Mouse (Mus musculus) stomach, postnatal 0 days (tissue): Measurements from ENCODE around the gene Gm20489. TPM values are rescaled to one million over a fixed set of nuclear protein-coding genes. Genes with fewer than 3 reads are reported as not detected.

Experiments used
- ATAC-seq: fragments of 200-750 bp; cut with Nextera tagmentation; 2 replicates; pipeline ENCODE4 v1.8.0; 2017; ENCODE audit not compliant: low FRiP score, low TSS enrichment
- DNase-seq: peaks from one replicate; pipeline ENCODE4 v3.0.0-alpha.2; 2016; ENCODE audit warnings: low spot score
- H3K27ac ChIP-seq: fragments of 300-500 bp; sonication (generic); replicated peaks from 2 replicates; pipeline ENCODE4 v1.5.1; 2014; ENCODE audit warnings: mild to moderate bottlenecking, control low read depth
- H3K27me3 ChIP-seq: fragments of 300-500 bp; sonication (generic); 2 replicates; pipeline ENCODE4 v1.6.1; 2014; ENCODE audit warnings: low read length; ENCODE audit not compliant: control insufficient read depth, insufficient read depth
- H3K36me3 ChIP-seq: fragments of 300-500 bp; sonication (generic); 2 replicates; pipeline ENCODE4 v1.6.1; 2014; ENCODE audit warnings: low read length, mixed read lengths; ENCODE audit not compliant: control insufficient read depth, insufficient read depth
- H3K4me1 ChIP-seq: fragments of 300-500 bp; sonication (generic); replicated peaks from 2 replicates; pipeline ENCODE4 v1.6.1; 2014; ENCODE audit warnings: antibody characterized with exemption; ENCODE audit not compliant: control insufficient read depth, insufficient read depth
- H3K4me2 ChIP-seq: fragments of 300-500 bp; sonication (generic); replicated peaks from 2 replicates; pipeline ENCODE4 v1.6.1; 2014; ENCODE audit warnings: low read depth, mild to moderate bottlenecking, control low read depth, moderate library complexity
- H3K4me3 ChIP-seq: fragments of 300-500 bp; sonication (generic); 2 replicates; pipeline ENCODE4 v1.5.1; 2014; ENCODE audit warnings: low read depth, low read length, control low read depth
- H3K9ac ChIP-seq: fragments of 300-500 bp; sonication (generic); 2 replicates; pipeline ENCODE4 v1.6.1; 2014; ENCODE audit warnings: mild to moderate bottlenecking, low read length, control low read depth, mixed read lengths
- H3K9me3 ChIP-seq: fragments of 300-500 bp; sonication (generic); 2 replicates; pipeline ENCODE4 v1.6.1; 2016; ENCODE audit warnings: low read length; ENCODE audit not compliant: control insufficient read depth
- CTCF ChIP-seq: IDR thresholded peaks from 2 replicates; pipeline ENCODE4 v1.5.1; 2016; ENCODE audit warnings: antibody characterized with exemption, low read depth, mild to moderate bottlenecking, moderate library complexity
- EP300 ChIP-seq: optimal IDR thresholded peaks from 2 replicates; pipeline ENCODE3; 2016; ENCODE audit warnings: antibody characterized with exemption
- WGBS: fragments of 180-500 bp; shearing (Covaris S2); extraction: QIAGEN DNeasy Blood & Tissue Kit; methylation state at CpG from one replicate; pipeline ENCODE4 v1.1.7; 2014; 5-methylcytosine and 5-hydroxymethylcytosine counted together
- polyA plus RNA-seq: library from polyadenylated mRNA; unstranded; fragments of >200 nt; fragmentation: Nextera tagmentation; extraction: Ambion mirVana; gene quantifications from 2 replicates; pipeline ENCODE4 v1.2.1, GENCODE M21; 2015

Gm20489 gene
- polyA plus RNA-seq, 1 experiment from 2014 or later, result not detected

DNA sequence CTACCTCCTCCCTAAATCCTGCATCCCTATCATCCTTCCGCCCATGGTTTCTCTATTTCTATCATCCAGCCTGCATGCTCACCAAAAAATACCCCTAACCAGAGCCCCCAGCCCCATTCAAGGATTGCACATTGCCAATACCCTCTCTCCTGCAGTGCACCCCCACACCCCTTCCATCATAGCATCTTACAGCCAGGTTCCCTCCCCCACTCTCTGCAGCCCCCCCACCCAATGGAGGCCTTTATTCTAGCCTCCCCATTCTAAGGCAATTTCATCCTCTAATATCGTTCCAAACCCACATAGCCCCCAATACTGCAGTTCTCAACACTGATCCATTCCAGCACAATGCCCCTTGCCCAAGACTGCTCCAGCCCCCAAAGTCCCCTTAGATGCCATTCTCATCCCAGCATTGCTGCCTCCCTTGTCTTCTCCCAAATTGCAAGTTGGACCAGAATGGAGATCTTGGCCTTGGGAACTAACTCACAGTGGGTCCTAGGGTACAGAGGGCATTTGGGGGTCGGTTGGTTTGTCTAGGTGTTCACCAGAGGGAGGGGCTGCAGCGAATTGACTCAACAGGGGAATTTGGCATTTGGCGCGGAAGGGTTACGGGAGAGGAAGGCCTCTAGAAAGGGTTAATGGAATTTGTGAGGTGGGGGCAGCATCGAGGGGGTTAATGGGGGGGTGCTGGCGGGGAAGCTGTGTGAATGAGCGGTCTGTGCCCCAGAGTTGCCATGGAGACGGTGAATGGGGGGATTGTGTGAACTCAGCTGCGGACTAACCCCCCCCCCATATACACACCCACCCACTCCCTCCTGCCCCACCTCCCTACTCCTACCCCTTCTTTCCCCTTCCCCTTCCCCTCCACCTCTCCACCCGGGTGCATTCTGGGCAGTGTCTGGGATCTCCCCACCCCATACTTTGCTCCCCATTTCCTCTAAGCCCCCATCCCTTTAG lies 30.9 kb upstream of the Gm20489 start:
- Histone ChIP-seq H3K27ac (no peak overlapping the region), H3K9ac (peak overlapping the region; percentile 27; the same call in 1 of the 2 replicates)
- peak; percentile 13; the same call in 1 of the 2 replicates for ATAC-seq

DNA sequence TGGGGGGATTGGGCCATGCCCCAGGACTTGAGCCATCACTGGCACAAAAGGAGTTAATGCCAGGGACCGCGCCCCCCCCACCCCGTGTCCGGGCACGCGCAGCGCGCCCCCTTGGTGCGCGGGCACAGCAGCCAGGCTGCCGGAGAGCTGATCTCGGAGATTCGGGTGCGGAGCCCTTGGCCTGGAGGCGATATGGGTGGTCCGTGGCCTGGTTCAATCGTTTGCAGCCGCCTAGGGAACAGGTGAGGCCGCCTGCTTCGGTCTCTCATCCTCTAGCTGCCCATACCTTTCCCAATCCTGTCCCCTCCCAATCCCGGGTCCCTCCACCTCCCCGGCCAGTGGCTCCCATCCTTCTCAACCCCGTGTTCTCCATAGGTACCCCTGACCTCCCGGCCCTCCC lies 30.2 kb upstream of the Gm20489 start, which contains the start of gene Nlgn3:
Gene Nlgn3, plus strand, starts transcription at position 114 of the 400 bp plus-strand sequence.
- ATAC-seq (0 out of 2 replicates have a peak, but pooled peaks have one; percentile 22), DNase-seq (peak; percentile 30)
- Histone ChIP-seq H3K36me3 (no peaks in the 10 kb centered on the region), H3K4me3 (peak within 1 kb of the TSS; percentile 27), H3K27ac (no peak within 1 kb of the TSS), H3K9me3 (no peaks in the 10 kb centered on the region), H3K9ac (peak within 1 kb of the TSS; percentile 27), H3K27me3 (no peaks in the 10 kb centered on the region), H3K4me1 (no peaks in the 10 kb centered on the region), H3K4me2 (peak within 1 kb of the TSS; percentile 54)
- TF ChIP-seq EP300, result no peak
- no peak for TF ChIP-seq CTCF
- WGBS, result 12% methylated on average over 11 of the region's 24 CpGs

More for the DNA sequence above, 30.9 kb upstream of the Gm20489 start:
- Histone ChIP-seq H3K36me3 (no peaks in the 10 kb centered on the region), H3K27me3 (no peaks in the 10 kb centered on the region), H3K4me2 (peak overlapping the region; percentile 54), H3K4me1 (no peaks in the 10 kb centered on the region), H3K9me3 (no peaks in the 10 kb centered on the region), H3K4me3 (peak overlapping the region; percentile 27)
- DNase-seq, result no peak
- TF ChIP-seq EP300 (no peak), CTCF (no peak)
- WGBS, result 18% methylated on average over 11 of the region's 13 CpGs

DNA sequence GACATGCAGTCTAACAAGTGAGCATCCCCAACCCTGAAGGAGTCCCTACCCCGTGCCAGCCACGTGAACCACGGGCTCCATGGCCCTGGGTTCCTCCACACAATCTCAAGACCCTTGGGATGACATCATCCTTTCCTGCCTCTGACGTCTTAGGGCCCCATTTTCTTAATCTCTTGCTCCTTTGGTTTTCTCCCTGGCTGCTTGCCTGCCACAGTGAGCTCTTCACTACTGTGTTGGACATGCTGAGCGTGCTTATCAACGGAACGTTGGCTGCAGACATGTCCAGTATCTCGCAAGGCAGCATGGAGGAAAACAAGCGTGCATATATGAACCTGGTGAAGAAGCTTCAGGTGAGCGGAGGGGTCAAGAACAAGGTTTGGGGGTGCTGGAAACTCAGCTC lies 21.3 kb upstream of the Gm20489 start:
- H3K27ac ChIP-seq, result no peak overlapping the region
- no peak overlapping the region for H3K4me2 ChIP-seq
- peaks cover 3% of the 10 kb centered on the region; the same call in 1 of the 2 replicates for H3K36me3 ChIP-seq
- no peak overlapping the region for H3K9ac ChIP-seq
- no peaks in the 10 kb centered on the region for H3K9me3 ChIP-seq
- no peaks in the 10 kb centered on the region for H3K27me3 ChIP-seq
- no peak overlapping the region for H3K4me3 ChIP-seq
- H3K4me1 ChIP-seq, result no peaks in the 10 kb centered on the region
- TF ChIP-seq EP300, result no peak
- no peak for TF ChIP-seq CTCF
- ATAC-seq, result no peak
- WGBS, result 86% methylated on average over 10 of the region's 10 CpGs
- no peak for DNase-seq

DNA sequence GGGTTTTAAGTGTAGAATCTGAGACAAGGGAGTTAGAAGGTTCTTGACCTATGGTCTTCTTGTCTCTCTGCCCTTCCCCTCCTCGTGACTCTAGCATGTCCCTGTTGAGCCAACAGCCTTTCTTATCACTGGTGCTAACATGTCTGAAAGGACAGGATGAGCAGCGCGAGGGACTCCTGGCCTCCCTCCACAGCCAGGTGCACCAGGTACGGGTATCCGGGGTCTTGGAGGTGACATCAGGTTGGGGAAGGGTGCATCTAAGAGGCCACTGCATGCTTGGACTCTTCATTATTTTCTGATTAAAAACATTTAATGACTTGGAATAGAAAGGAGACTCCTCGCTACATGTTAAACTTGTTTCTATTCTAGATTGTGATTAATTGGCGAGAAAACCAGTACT lies 20.2 kb upstream of the Gm20489 start:
- Histone ChIP-seq H3K27me3 (no peaks in the 10 kb centered on the region), H3K4me3 (no peak overlapping the region), H3K9ac (no peak overlapping the region), H3K9me3 (no peaks in the 10 kb centered on the region), H3K27ac (no peak overlapping the region), H3K4me2 (no peak overlapping the region), H3K4me1 (no peaks in the 10 kb centered on the region), H3K36me3 (peaks cover 3% of the 10 kb centered on the region; the same call in 1 of the 2 replicates)
- TF ChIP-seq EP300, result no peak
- TF ChIP-seq CTCF, result no peak
- WGBS, result 93% methylated on average over 7 of the region's 7 CpGs
- ATAC-seq (no peak), DNase-seq (no peak)

DNA sequence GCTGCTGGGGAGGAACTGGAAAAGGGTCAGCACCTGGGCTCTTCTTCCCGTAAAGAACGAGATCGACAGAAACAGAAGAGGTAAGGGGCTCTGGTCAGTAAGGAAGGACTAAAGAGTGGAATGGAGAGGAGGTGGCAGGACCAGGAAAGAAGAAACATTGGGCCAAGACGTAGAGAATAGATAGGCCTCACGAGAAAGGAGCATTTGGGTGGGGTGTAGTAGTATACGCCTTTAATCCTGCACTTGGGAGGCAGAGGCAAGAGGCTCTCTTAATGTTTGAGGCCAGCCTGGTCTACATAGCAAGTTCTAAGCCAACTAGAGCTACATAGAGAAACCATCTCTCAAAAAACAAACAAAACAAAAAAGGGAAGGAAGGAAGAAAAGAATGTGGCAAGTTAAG lies 19.6 kb upstream of the Gm20489 start:
- WGBS, result 94% methylated on average over 6 of the region's 6 CpGs
- H3K36me3 ChIP-seq, result peaks cover 3% of the 10 kb centered on the region; the same call in 1 of the 2 replicates

GRCm38 (mm10) chrX:101287543-101287942 lies 18.7 kb upstream of the Gm20489 start:
- Histone ChIP-seq H3K4me1 (no peaks in the 10 kb centered on the region), H3K9ac (no peak overlapping the region), H3K27ac (no peak overlapping the region), H3K27me3 (no peaks in the 10 kb centered on the region), H3K36me3 (peaks cover 3% of the 10 kb centered on the region; the same call in 1 of the 2 replicates), H3K4me3 (no peak overlapping the region), H3K9me3 (no peaks in the 10 kb centered on the region), H3K4me2 (no peak overlapping the region)
- DNase-seq (no peak), ATAC-seq (no peak)
- TF ChIP-seq CTCF (no peak), EP300 (no peak)
- WGBS, result 96% methylated on average over 3 of the region's 3 CpGs

More for the DNA sequence above, 19.6 kb upstream of the Gm20489 start:
- Histone ChIP-seq H3K9ac (no peak overlapping the region), H3K9me3 (no peaks in the 10 kb centered on the region), H3K27ac (no peak overlapping the region), H3K27me3 (no peaks in the 10 kb centered on the region), H3K4me1 (no peaks in the 10 kb centered on the region), H3K4me2 (no peak overlapping the region), H3K4me3 (no peak overlapping the region)
- TF ChIP-seq EP300 (no peak), CTCF (no peak)
- ATAC-seq (no peak), DNase-seq (no peak)
